Mouse (Mus musculus): ENCODE measurements around the gene Ffar1.

DNA sequence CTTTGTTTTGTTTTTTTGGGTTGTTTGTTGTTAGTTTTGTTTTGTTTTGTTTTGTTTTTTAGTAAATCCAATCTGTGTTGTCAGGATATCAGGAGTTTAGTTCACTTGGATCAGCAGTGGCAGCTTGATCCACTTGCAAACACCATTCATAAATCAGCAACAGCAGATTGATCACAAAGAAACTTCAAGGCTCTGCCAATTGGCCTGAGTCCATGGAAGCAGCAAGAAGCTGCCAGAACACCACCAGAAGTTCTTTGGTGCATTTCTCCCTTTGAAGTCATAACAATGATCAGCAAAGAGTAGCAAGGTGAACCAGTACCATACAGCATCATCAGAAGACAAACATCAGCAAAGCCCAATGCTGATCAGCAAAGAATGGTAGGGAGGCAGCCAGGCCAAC, 22.7 kb upstream of the Ffar1 start:
- no peak for TF ChIP-seq CTCF (IDR thresholded peaks at IDR 0.05; ENCODE audit: control insufficient read depth, insufficient read depth, low read length)
- TF ChIP-seq POLR2A (IDR thresholded peaks at IDR 0.05; ENCODE audit: borderline replicate concordance, control insufficient read depth, low read depth, low read length): no peak
